Mouse (Mus musculus) limb, embryonic 15.5 days (tissue): ENCODE measurements around the gene Herpud1. TPM values are rescaled to one million over a fixed set of nuclear protein-coding genes. Genes with fewer than 3 reads are reported as not detected.
"Not testable (repeated sequence)": the region's sequence is repeated elsewhere in the genome, so short reads cannot be mapped to it uniquely, and the experiment has no call there.

ENCODE experiments used
- ATAC-seq: fragments of 200-750 bp; cut with Nextera tagmentation; 2 replicates; pipeline ENCODE4 v1.8.0; 2017; ENCODE audit warnings: low read depth, moderate TSS enrichment; ENCODE audit not compliant: insufficient number of reproducible peaks, low FRiP score, low TSS enrichment
- H3K27ac ChIP-seq: fragments of 300-500 bp; sonication (generic); 2 replicates; pipeline ENCODE4 v1.5.1; 2015; ENCODE audit warnings: moderate library complexity, mild to moderate bottlenecking, inconsistent platforms
- H3K27me3 ChIP-seq: fragments of 300-500 bp; sonication (generic); 2 replicates; pipeline ENCODE4 v1.6.1; 2015; ENCODE audit warnings: inconsistent platforms
- H3K36me3 ChIP-seq: fragments of 300-500 bp; sonication (generic); 2 replicates; pipeline ENCODE4 v1.6.1; 2015; ENCODE audit warnings: inconsistent platforms
- H3K4me1 ChIP-seq: fragments of 300-500 bp; sonication (generic); 2 replicates; pipeline ENCODE4 v1.6.1; 2015; ENCODE audit warnings: inconsistent platforms
- H3K4me2 ChIP-seq: fragments of 300-500 bp; sonication (generic); 2 replicates; pipeline ENCODE4 v1.6.1; 2015; ENCODE audit warnings: mild to moderate bottlenecking, inconsistent platforms
- H3K4me3 ChIP-seq: fragments of 300-500 bp; sonication (generic); 2 replicates; pipeline ENCODE4 v1.5.1; 2015; ENCODE audit warnings: mild to moderate bottlenecking, inconsistent platforms
- H3K9ac ChIP-seq: fragments of 300-500 bp; sonication (generic); 2 replicates; pipeline ENCODE4 v1.6.1; 2015; ENCODE audit warnings: inconsistent platforms
- H3K9me3 ChIP-seq: fragments of 300-500 bp; sonication (generic); 2 replicates; pipeline ENCODE4 v1.6.1; 2016; ENCODE audit warnings: inconsistent platforms
- WGBS: fragments of 180-500 bp; shearing (Covaris S2); methylation state at CpG from one replicate; pipeline ENCODE4 v1.1.7; 2015; 5-methylcytosine and 5-hydroxymethylcytosine counted together
- polyA plus RNA-seq: library from polyadenylated mRNA; unstranded; fragments of >200 nt; fragmentation: Nextera tagmentation; extraction: Ambion mirVana; gene quantifications from 2 replicates; pipeline ENCODE4 v1.2.1, GENCODE M21; 2015

Gene Herpud1
- polyA plus RNA-seq, 1 experiment from 2014 or later: 97.6 TPM

GRCm38 (mm10) chr8:94392147-94392546 is 5.9 kb downstream of the Herpud1 start:
- no peak for ATAC-seq
- Histone ChIP-seq H3K9me3 (no peaks in the 10 kb centered on the region), H3K27me3 (no peaks in the 10 kb centered on the region), H3K4me3 (no peak overlapping the region), H3K4me1 (peaks cover 7% of the 10 kb centered on the region; the same call in 1 of the 2 replicates), H3K9ac (no peak overlapping the region), H3K4me2 (no peak overlapping the region), H3K27ac (no peak overlapping the region), H3K36me3 (peaks cover 76% of the 10 kb centered on the region)
- 76% methylated on average over 12 of the region's 12 CpGs for WGBS

GRCm38 (mm10) chr8:94392648-94393047 is 6.4 kb downstream of the Herpud1 start:
- Histone ChIP-seq H3K4me2 (no peak overlapping the region), H3K9ac (no peak overlapping the region), H3K27ac (no peak overlapping the region), H3K36me3 (peaks cover 76% of the 10 kb centered on the region), H3K9me3 (no peaks in the 10 kb centered on the region), H3K27me3 (no peaks in the 10 kb centered on the region), H3K4me3 (no peak overlapping the region), H3K4me1 (peaks cover 7% of the 10 kb centered on the region; the same call in 1 of the 2 replicates)
- WGBS: 85% methylated on average over 6 of the region's 6 CpGs
- no peak for ATAC-seq

GRCm38 (mm10) chr8:94395851-94396540 is 9.8 kb downstream of the Herpud1 start:
- WGBS: 87% methylated on average over 6 of the region's 6 CpGs
- peaks cover 62% of the 10 kb centered on the region for H3K36me3 ChIP-seq
- no peak overlapping the region for H3K9ac ChIP-seq
- no peaks in the 10 kb centered on the region for H3K27me3 ChIP-seq
- no peak overlapping the region for H3K27ac ChIP-seq
- ATAC-seq: no peak
- H3K4me1 ChIP-seq: no peaks in the 10 kb centered on the region
- H3K9me3 ChIP-seq: no peaks in the 10 kb centered on the region
- no peak overlapping the region for H3K4me3 ChIP-seq
- no peak overlapping the region for H3K4me2 ChIP-seq

- no peak overlapping the region for H3K4me3 ChIP-seq
Measured at GRCm38 (mm10) chr8:94396964-94397657, 10.9 kb downstream of the Herpud1 start.

GRCm38 (mm10) chr8:94398587-94398986 is 12.3 kb downstream of the Herpud1 start:
- no peak for ATAC-seq
- no peaks in the 10 kb centered on the region for H3K4me1 ChIP-seq
- no peak overlapping the region for H3K27ac ChIP-seq
- no peak overlapping the region for H3K9ac ChIP-seq
- 78% methylated on average over 6 of the region's 6 CpGs for WGBS
- no peaks in the 10 kb centered on the region for H3K9me3 ChIP-seq
- no peak overlapping the region for H3K4me2 ChIP-seq
- no peaks in the 10 kb centered on the region for H3K27me3 ChIP-seq
- H3K36me3 ChIP-seq: peaks cover 38% of the 10 kb centered on the region
- H3K4me3 ChIP-seq: no peak overlapping the region

More at GRCm38 (mm10) chr8:94396964-94397657, 10.9 kb downstream of the Herpud1 start:
- H3K4me1 ChIP-seq: no peaks in the 10 kb centered on the region
- no peak overlapping the region for H3K4me2 ChIP-seq
- WGBS: 65% methylated on average over 11 of the region's 11 CpGs
- no peaks in the 10 kb centered on the region for H3K9me3 ChIP-seq
- ATAC-seq: no peak
- no peak overlapping the region for H3K27ac ChIP-seq
- no peaks in the 10 kb centered on the region for H3K27me3 ChIP-seq
- H3K36me3 ChIP-seq: peaks cover 51% of the 10 kb centered on the region
- no peak overlapping the region for H3K9ac ChIP-seq

GRCm38 (mm10) chr8:94399361-94399953 is 13.2 kb downstream of the Herpud1 start:
- Histone ChIP-seq H3K4me2 (no peak overlapping the region), H3K27me3 (no peaks in the 10 kb centered on the region), H3K9me3 (no peaks in the 10 kb centered on the region), H3K27ac (no peak overlapping the region), H3K9ac (no peak overlapping the region), H3K36me3 (peaks cover 30% of the 10 kb centered on the region), H3K4me1 (no peaks in the 10 kb centered on the region), H3K4me3 (no peak overlapping the region)
- ATAC-seq: no peak
- WGBS: 83% methylated on average over 3 of the region's 3 CpGs

- H3K4me2 ChIP-seq, H3K27me3 ChIP-seq, H3K9me3 ChIP-seq, H3K27ac ChIP-seq, H3K9ac ChIP-seq, H3K4me1 ChIP-seq, ATAC-seq, H3K4me3 ChIP-seq: not testable (repeated sequence)
- WGBS: 80% methylated on average over 2 of the region's 2 CpGs
- peaks cover 25% of the 10 kb centered on the region for H3K36me3 ChIP-seq
Measured at GRCm38 (mm10) chr8:94399957-94400356, 13.7 kb downstream of the Herpud1 start.

GRCm38 (mm10) chr8:94408443-94409080 is 22.3 kb downstream of the Herpud1 start:
- 70% methylated on average over 8 of the region's 8 CpGs for WGBS
- no peak for ATAC-seq

GRCm38 (mm10) chr8:94409523-94409922 is 23.3 kb downstream of the Herpud1 start:
- WGBS: 91% methylated on average over 7 of the region's 7 CpGs
- Histone ChIP-seq H3K9ac (no peak overlapping the region), H3K36me3 (no peaks in the 10 kb centered on the region), H3K27me3 (no peaks in the 10 kb centered on the region), H3K4me3 (no peak overlapping the region), H3K27ac (no peak overlapping the region), H3K4me2 (no peak overlapping the region), H3K4me1 (no peaks in the 10 kb centered on the region), H3K9me3 (no peaks in the 10 kb centered on the region)
- no peak for ATAC-seq

More at GRCm38 (mm10) chr8:94408443-94409080, 22.3 kb downstream of the Herpud1 start:
- H3K4me2 ChIP-seq: no peak overlapping the region
- H3K27me3 ChIP-seq: no peaks in the 10 kb centered on the region
- H3K4me1 ChIP-seq: no peaks in the 10 kb centered on the region
- H3K27ac ChIP-seq: no peak overlapping the region
- H3K36me3 ChIP-seq: no peaks in the 10 kb centered on the region
- H3K9ac ChIP-seq: no peak overlapping the region
- H3K9me3 ChIP-seq: no peaks in the 10 kb centered on the region
- H3K4me3 ChIP-seq: no peak overlapping the region

GRCm38 (mm10) chr8:94412518-94412917 is 26.3 kb downstream of the Herpud1 start:
- WGBS: 80% methylated on average over 6 of the region's 6 CpGs
- no peaks in the 10 kb centered on the region for H3K4me1 ChIP-seq
- H3K36me3 ChIP-seq: no peaks in the 10 kb centered on the region
- H3K9me3 ChIP-seq: no peaks in the 10 kb centered on the region
- no peak overlapping the region for H3K4me2 ChIP-seq
- H3K4me3 ChIP-seq: no peak overlapping the region
- no peak overlapping the region for H3K27ac ChIP-seq
- H3K27me3 ChIP-seq: no peaks in the 10 kb centered on the region
- no peak overlapping the region for H3K9ac ChIP-seq
- ATAC-seq: no peak

- WGBS: 79% methylated on average over 6 of the region's 6 CpGs
- Histone ChIP-seq H3K4me3 (no peak overlapping the region), H3K9ac (no peak overlapping the region), H3K27ac (no peak overlapping the region), H3K4me1 (no peaks in the 10 kb centered on the region), H3K4me2 (no peak overlapping the region), H3K27me3 (no peaks in the 10 kb centered on the region), H3K36me3 (no peaks in the 10 kb centered on the region), H3K9me3 (no peaks in the 10 kb centered on the region)
- no peak for ATAC-seq
Measured at GRCm38 (mm10) chr8:94413509-94413908, 27.3 kb downstream of the Herpud1 start.

GRCm38 (mm10) chr8:94415218-94415617 is 29.0 kb downstream of the Herpud1 start:
- 0 out of 2 replicates have a peak, but pooled peaks have one; percentile 61 for ATAC-seq
- Histone ChIP-seq H3K27me3 (no peaks in the 10 kb centered on the region), H3K4me1 (no peaks in the 10 kb centered on the region), H3K27ac (no peak overlapping the region), H3K36me3 (no peaks in the 10 kb centered on the region), H3K4me2 (no peak overlapping the region), H3K9me3 (no peaks in the 10 kb centered on the region), H3K4me3 (no peak overlapping the region), H3K9ac (no peak overlapping the region)
- WGBS: 58% methylated on average over 2 of the region's 2 CpGs
